Mouse (Mus musculus): ENCODE measurements at regions not wholly inside any gene's neighbourhood (a gene's known extent, or its start where the extent isn't known, plus 50 kb on each side); places are given as distances from the start of the nearest gene placed in this dataset.

GRCm38 (mm10) chr2:78214469-78214868, 268.3 kb upstream of the Cwc22 start:
- TF ChIP-seq CTCF (IDR thresholded peaks at IDR 0.05; ENCODE audit: extremely low read depth, insufficient read length, insufficient replicate concordance, low read depth, low read length) (no peak), POLR2A (IDR thresholded peaks at IDR 0.05; ENCODE audit: low read depth, low read length) (no peak)

All from small intestine, adult 2 months (tissue).